Mouse (Mus musculus) kidney, embryonic 15.5 days (tissue): ENCODE measurements around the gene Hdac5. TPM values are rescaled to one million over a fixed set of nuclear protein-coding genes. Genes with fewer than 3 reads are reported as not detected.

Experiments
- ATAC-seq: fragments of 200-750 bp; cut with Nextera tagmentation; replicated peaks from 2 replicates; pipeline ENCODE4 v1.8.0; 2017; ENCODE audit warnings: moderate TSS enrichment; ENCODE audit not compliant: low FRiP score
- H3K27ac ChIP-seq: fragments of 300-500 bp; sonication (generic); 2 replicates; pipeline ENCODE4 v1.5.1; 2015; ENCODE audit warnings: mild to moderate bottlenecking, inconsistent platforms
- H3K27me3 ChIP-seq: fragments of 300-500 bp; sonication (generic); 2 replicates; pipeline ENCODE4 v1.6.1; 2015; ENCODE audit warnings: inconsistent platforms
- H3K36me3 ChIP-seq: fragments of 300-500 bp; sonication (generic); 2 replicates; pipeline ENCODE4 v1.6.1; 2015; ENCODE audit warnings: inconsistent platforms
- H3K4me1 ChIP-seq: fragments of 300-500 bp; sonication (generic); 2 replicates; pipeline ENCODE4 v1.6.1; 2015; ENCODE audit warnings: inconsistent platforms
- H3K4me2 ChIP-seq: fragments of 300-500 bp; sonication (generic); 2 replicates; pipeline ENCODE4 v1.6.1; 2015; ENCODE audit warnings: moderate library complexity, mild to moderate bottlenecking, inconsistent platforms
- H3K4me3 ChIP-seq: fragments of 300-500 bp; sonication (generic); replicated peaks from 2 replicates; pipeline ENCODE4 v1.5.1; 2015; ENCODE audit warnings: mild to moderate bottlenecking, inconsistent platforms
- H3K9ac ChIP-seq: fragments of 300-500 bp; sonication (generic); 2 replicates; pipeline ENCODE4 v1.6.1; 2015; ENCODE audit warnings: mild to moderate bottlenecking, inconsistent platforms
- H3K9me3 ChIP-seq: fragments of 300-500 bp; sonication (generic); replicated peaks from 2 replicates; pipeline ENCODE4 v1.6.1; 2016; ENCODE audit warnings: inconsistent platforms
- WGBS: fragments of 180-500 bp; shearing (Covaris S2); methylation state at CpG from one replicate; pipeline ENCODE4 v1.1.7; 2015; ENCODE audit warnings: mixed read lengths; 5-methylcytosine and 5-hydroxymethylcytosine counted together
- polyA plus RNA-seq: library from polyadenylated mRNA; unstranded; fragments of >200 nt; fragmentation: Nextera tagmentation; extraction: Ambion mirVana; gene quantifications from 2 replicates; pipeline ENCODE4 v1.2.1, GENCODE M21; 2015

Hdac5 gene
- polyA plus RNA-seq: 47.4 and 48.4 TPM in 2 replicates

GRCm38 (mm10) chr11:102230006-102230741 lies at the start of gene Hdac5:
Hdac5 (minus strand) TSS chr11:102230166.
- WGBS: 3% methylated on average over 48 of the region's 49 CpGs
- Histone ChIP-seq H3K9ac (peak within 1 kb of the TSS; percentile 69), H3K4me1 (peaks cover 40% of the 10 kb centered on the region), H3K4me3 (peak within 1 kb of the TSS; percentile 82), H3K27ac (peak within 1 kb of the TSS; percentile 81), H3K4me2 (peak within 1 kb of the TSS; percentile 91), H3K36me3 (no peaks in the 10 kb centered on the region), H3K9me3 (no peaks in the 10 kb centered on the region), H3K27me3 (no peaks in the 10 kb centered on the region)
- peak; percentile 89 for ATAC-seq

GRCm38 (mm10) chr11:102279595-102279994 lies 49.6 kb upstream of the Hdac5 start:
- Histone ChIP-seq H3K27me3 (peaks cover 5% of the 10 kb centered on the region; the same call in 1 of the 2 replicates), H3K4me3 (no peak overlapping the region), H3K9me3 (no peaks in the 10 kb centered on the region), H3K27ac (no peak overlapping the region), H3K9ac (no peak overlapping the region), H3K4me2 (no peak overlapping the region), H3K4me1 (peaks cover 20% of the 10 kb centered on the region), H3K36me3 (no peaks in the 10 kb centered on the region)
- ATAC-seq: no peak
- over 99% methylated on average over 3 of the region's 3 CpGs for WGBS

GRCm38 (mm10) chr11:102277754-102278153 lies 47.8 kb upstream of the Hdac5 start:
- 70% methylated on average over 9 of the region's 12 CpGs for WGBS

GRCm38 (mm10) chr11:102276411-102276915 lies 46.5 kb upstream of the Hdac5 start:
- Histone ChIP-seq H3K9ac (peak overlapping the region; percentile 16; the same call in 1 of the 2 replicates), H3K4me2 (peak overlapping the region; percentile 77), H3K4me3 (peak overlapping the region; percentile 39), H3K9me3 (no peaks in the 10 kb centered on the region), H3K36me3 (no peaks in the 10 kb centered on the region), H3K4me1 (peaks cover 16% of the 10 kb centered on the region), H3K27ac (peak overlapping the region; percentile 41; the same call in 1 of the 2 replicates), H3K27me3 (peaks cover 5% of the 10 kb centered on the region; the same call in 1 of the 2 replicates)
- WGBS: 2% methylated on average over 33 of the region's 33 CpGs
- ATAC-seq: peak; percentile 93

More at GRCm38 (mm10) chr11:102277754-102278153, 47.8 kb upstream of the Hdac5 start:
- no peak overlapping the region for H3K4me2 ChIP-seq
- H3K9ac ChIP-seq: no peak overlapping the region
- H3K4me3 ChIP-seq: no peak overlapping the region
- ATAC-seq: no peak
- H3K27me3 ChIP-seq: peaks cover 5% of the 10 kb centered on the region; the same call in 1 of the 2 replicates
- H3K4me1 ChIP-seq: peaks cover 16% of the 10 kb centered on the region
- no peak overlapping the region for H3K27ac ChIP-seq
- H3K9me3 ChIP-seq: no peaks in the 10 kb centered on the region
- H3K36me3 ChIP-seq: no peaks in the 10 kb centered on the region

GRCm38 (mm10) chr11:102268520-102269244 lies 38.7 kb upstream of the Hdac5 start, which contains the start of gene Asb16:
Asb16 (plus strand) TSS chr11:102268743.
- Histone ChIP-seq H3K27ac (no peak within 1 kb of the TSS), H3K9ac (no peak within 1 kb of the TSS), H3K9me3 (no peaks in the 10 kb centered on the region), H3K4me2 (no peak within 1 kb of the TSS), H3K4me1 (peaks cover 6% of the 10 kb centered on the region), H3K36me3 (peaks cover 10% of the 10 kb centered on the region; the same call in 1 of the 2 replicates), H3K4me3 (no peak within 1 kb of the TSS), H3K27me3 (no peaks in the 10 kb centered on the region)
- ATAC-seq: no peak
- WGBS: 85% methylated on average over 12 of the region's 12 CpGs

GRCm38 (mm10) chr11:102267480-102267879 lies 37.5 kb upstream of the Hdac5 start:
- H3K27me3 ChIP-seq: no peaks in the 10 kb centered on the region
- peaks cover 6% of the 10 kb centered on the region for H3K4me1 ChIP-seq
- 0 out of 2 replicates have a peak overlapping the region, but pooled peaks have one; percentile 11 for H3K27ac ChIP-seq
- H3K9ac ChIP-seq: no peak overlapping the region
- no peak overlapping the region for H3K4me3 ChIP-seq
- ATAC-seq: peak; percentile 53; the same call in 1 of the 2 replicates
- 6% methylated on average over 11 of the region's 11 CpGs for WGBS
- H3K9me3 ChIP-seq: no peaks in the 10 kb centered on the region
- 0 out of 2 replicates have a peak overlapping the region, but pooled peaks have one; percentile 26 for H3K4me2 ChIP-seq
- peaks cover 18% of the 10 kb centered on the region for H3K36me3 ChIP-seq

DNA sequence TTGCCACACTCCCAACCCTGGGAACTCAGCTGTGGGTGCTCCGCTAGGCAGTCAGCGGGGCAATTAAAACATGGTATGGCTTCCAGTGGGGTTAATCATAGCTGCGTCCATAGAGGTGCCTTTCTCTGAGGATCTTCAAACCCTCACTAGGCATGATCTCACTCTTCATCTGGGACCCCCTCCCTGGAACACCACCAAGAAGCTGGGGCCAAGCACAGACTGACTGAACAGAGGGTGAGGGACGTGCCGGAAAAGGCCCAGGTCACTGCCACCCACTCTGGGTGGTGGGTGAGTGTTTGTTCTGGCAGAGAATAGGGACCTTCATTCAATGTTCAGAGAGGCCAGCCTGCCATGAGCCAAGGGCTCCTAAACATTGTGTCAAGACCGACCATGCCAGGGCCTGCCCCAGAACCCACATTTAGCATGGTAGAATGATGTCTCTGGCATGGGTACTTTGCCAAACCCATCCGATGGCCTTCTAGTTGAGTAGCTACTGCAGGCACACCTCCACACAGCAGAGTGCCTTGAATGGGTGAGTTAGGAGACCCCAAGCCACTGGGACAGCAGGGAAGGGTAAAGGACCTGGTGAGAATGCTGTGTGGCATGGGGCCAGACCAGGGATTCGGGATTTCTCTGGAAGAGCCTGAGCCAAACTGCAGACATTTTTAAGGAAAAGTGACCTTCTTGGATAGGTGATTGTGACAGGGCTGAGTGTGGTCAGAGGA lies 36.8 kb upstream of the Hdac5 start:
- no peak overlapping the region for H3K4me3 ChIP-seq
- WGBS: 85% methylated on average over 8 of the region's 8 CpGs

DNA sequence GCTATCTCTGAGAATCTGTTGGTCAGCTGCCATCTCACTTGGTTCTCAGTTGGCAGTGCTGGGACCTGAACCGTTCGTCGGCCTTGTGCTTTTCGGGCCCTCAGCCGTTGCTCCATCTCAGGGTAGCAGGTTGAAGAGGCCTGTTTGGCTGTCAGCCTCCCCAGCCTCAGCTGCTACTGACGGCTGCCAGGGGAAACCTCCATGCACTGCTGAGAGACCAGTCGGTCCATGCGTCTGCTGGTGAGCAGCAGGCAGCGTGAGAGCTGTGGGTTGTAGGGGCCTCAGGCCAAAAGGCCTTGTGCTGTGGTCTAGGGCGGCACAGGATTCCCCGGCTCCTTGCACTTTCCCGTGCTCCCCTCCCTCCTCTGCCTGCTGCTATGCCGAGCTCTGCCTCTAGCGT lies 35.9 kb upstream of the Hdac5 start:
- no peak overlapping the region for H3K4me3 ChIP-seq
- H3K4me2 ChIP-seq: no peak overlapping the region
- H3K36me3 ChIP-seq: peaks cover 30% of the 10 kb centered on the region
- no peaks in the 10 kb centered on the region for H3K9me3 ChIP-seq
- no peak overlapping the region for H3K27ac ChIP-seq
- no peaks in the 10 kb centered on the region for H3K27me3 ChIP-seq
- 67% methylated on average over 14 of the region's 14 CpGs for WGBS
- no peak overlapping the region for H3K9ac ChIP-seq
- no peak for ATAC-seq
- peaks cover 15% of the 10 kb centered on the region for H3K4me1 ChIP-seq

More for the DNA sequence above, 36.8 kb upstream of the Hdac5 start:
- 0 out of 2 replicates have a peak overlapping the region, but pooled peaks have one; percentile 26 for H3K4me2 ChIP-seq
- H3K9me3 ChIP-seq: no peaks in the 10 kb centered on the region
- 0 out of 2 replicates have a peak overlapping the region, but pooled peaks have one; percentile 11 for H3K27ac ChIP-seq
- no peak overlapping the region for H3K9ac ChIP-seq
- H3K27me3 ChIP-seq: no peaks in the 10 kb centered on the region
- no peak for ATAC-seq
- peaks cover 12% of the 10 kb centered on the region for H3K4me1 ChIP-seq
- H3K36me3 ChIP-seq: peaks cover 25% of the 10 kb centered on the region

DNA sequence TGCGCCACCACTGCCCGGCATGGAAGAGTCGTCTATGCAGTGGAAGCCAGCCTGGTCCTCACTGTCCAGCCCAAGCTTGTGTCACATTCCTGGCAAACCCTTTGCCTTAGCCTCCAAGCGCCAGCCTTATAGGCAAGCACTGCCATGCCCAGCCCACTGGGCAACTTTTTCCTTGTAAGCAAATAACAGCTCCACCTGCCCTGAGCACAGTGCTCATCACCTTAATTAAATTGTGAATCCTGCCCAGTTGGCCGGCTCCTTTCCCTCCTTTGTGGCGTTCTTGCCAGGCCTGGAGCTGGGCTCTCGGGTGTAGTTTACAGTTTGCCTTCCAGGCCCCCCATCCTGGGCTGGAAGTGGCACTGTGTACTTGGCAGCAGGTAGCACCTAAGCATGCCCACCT lies 33.2 kb upstream of the Hdac5 start:
- H3K27ac ChIP-seq: no peak overlapping the region
- no peak overlapping the region for H3K4me2 ChIP-seq
- no peak overlapping the region for H3K4me3 ChIP-seq
- no peak for ATAC-seq
- WGBS: 92% methylated on average over 7 of the region's 7 CpGs
- peaks cover 15% of the 10 kb centered on the region for H3K4me1 ChIP-seq
- no peaks in the 10 kb centered on the region for H3K9me3 ChIP-seq
- H3K36me3 ChIP-seq: peaks cover 53% of the 10 kb centered on the region
- no peaks in the 10 kb centered on the region for H3K27me3 ChIP-seq
- H3K9ac ChIP-seq: no peak overlapping the region

DNA sequence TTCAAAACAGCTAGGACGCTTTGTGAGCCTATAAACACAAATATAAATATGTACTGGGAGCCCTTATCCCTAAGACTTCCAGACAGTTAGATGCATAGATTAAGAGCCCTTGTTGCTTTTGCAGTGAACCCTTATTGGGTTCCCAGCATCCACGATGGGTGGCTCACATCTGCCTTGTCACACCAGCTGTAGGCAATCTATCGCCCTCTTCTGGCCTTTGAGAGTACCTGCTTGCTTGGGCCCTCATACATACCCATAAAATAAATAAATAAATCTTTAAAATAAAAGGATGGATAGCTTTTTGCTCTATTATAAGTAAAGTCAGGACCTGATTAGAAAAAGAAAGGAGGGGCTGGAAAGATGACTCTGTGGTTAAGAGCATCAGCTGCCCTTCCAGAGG lies 28.6 kb upstream of the Hdac5 start:
- no peak overlapping the region for H3K4me3 ChIP-seq
- H3K9ac ChIP-seq: no peak overlapping the region
- no peaks in the 10 kb centered on the region for H3K9me3 ChIP-seq
- peaks cover 66% of the 10 kb centered on the region for H3K36me3 ChIP-seq
- H3K4me2 ChIP-seq: no peak overlapping the region
- H3K27ac ChIP-seq: no peak overlapping the region
- peaks cover 14% of the 10 kb centered on the region for H3K4me1 ChIP-seq
- H3K27me3 ChIP-seq: no peaks in the 10 kb centered on the region
- 95% methylated on average over 3 of the region's 3 CpGs for WGBS
- ATAC-seq: no peak

GRCm38 (mm10) chr11:102258095-102258494 lies 28.1 kb upstream of the Hdac5 start:
- no peak overlapping the region for H3K4me2 ChIP-seq
- no peak overlapping the region for H3K27ac ChIP-seq
- 80% methylated on average over 6 of the region's 6 CpGs for WGBS
- no peak overlapping the region for H3K9ac ChIP-seq
- no peaks in the 10 kb centered on the region for H3K27me3 ChIP-seq
- H3K36me3 ChIP-seq: peaks cover 62% of the 10 kb centered on the region
- no peak overlapping the region for H3K4me3 ChIP-seq
- no peak for ATAC-seq
- peaks cover 14% of the 10 kb centered on the region for H3K4me1 ChIP-seq
- no peaks in the 10 kb centered on the region for H3K9me3 ChIP-seq
